Mouse (Mus musculus) kidney, adult 8-10 months (tissue): Measurements from ENCODE around the gene Banp.

Experiments
- DNase-seq, 2 experiments: peaks; one replicate each; pipeline ENCODE4 v3.0.0; 2022

The Banp gene

GRCm38 (mm10) chr8:121949222-121949800 is at the start of gene Banp:
Gene Banp, plus strand, starts transcription at chr8:121949750.
- DNase-seq, result no peak

GRCm38 (mm10) chr8:121901498-121902236 is 47.9 kb upstream of the Banp start:
- no peak for DNase-seq

GRCm38 (mm10) chr8:121903977-121904376 is 45.6 kb upstream of the Banp start:
- no peak for DNase-seq

GRCm38 (mm10) chr8:121904999-121905398 is 44.6 kb upstream of the Banp start:
- DNase-seq, result no peak

GRCm38 (mm10) chr8:121905420-121905819 is 44.1 kb upstream of the Banp start:
- no peak for DNase-seq

GRCm38 (mm10) chr8:121905864-121906263 is 43.7 kb upstream of the Banp start:
- DNase-seq, result no peak

GRCm38 (mm10) chr8:121906542-121907512 is 42.7 kb upstream of the Banp start:
- no peak for DNase-seq

GRCm38 (mm10) chr8:121907587-121908248 is 41.8 kb upstream of the Banp start, which contains the start of gene Slc7a5:
Gene Slc7a5, minus strand, starts transcription at chr8:121907694.
- peak; percentile 92 to 94 for DNase-seq

- DNase-seq, result no peak
These were observed 41.0 kb upstream of the Banp start for GRCm38 (mm10) chr8:121908378-121909147.

GRCm38 (mm10) chr8:121909148-121909541 is 40.4 kb upstream of the Banp start:
- DNase-seq, result no peak

GRCm38 (mm10) chr8:121909663-121910062 is 39.9 kb upstream of the Banp start:
- peak in 1 of 2 experiments; percentile 78 for DNase-seq

GRCm38 (mm10) chr8:121911400-121911799 is 38.1 kb upstream of the Banp start:
- DNase-seq, result no peak

GRCm38 (mm10) chr8:121911987-121912386 is 37.6 kb upstream of the Banp start:
- DNase-seq, result no peak

- no peak for DNase-seq
These were observed 36.7 kb upstream of the Banp start for GRCm38 (mm10) chr8:121912831-121913230.

GRCm38 (mm10) chr8:121913378-121913777 is 36.2 kb upstream of the Banp start:
- DNase-seq, result no peak

GRCm38 (mm10) chr8:121919158-121919557 is 30.4 kb upstream of the Banp start:
- DNase-seq, result no peak

- no peak for DNase-seq
These were observed 29.8 kb upstream of the Banp start for GRCm38 (mm10) chr8:121919731-121920130.

- no peak for DNase-seq
These were observed 28.0 kb upstream of the Banp start for GRCm38 (mm10) chr8:121921582-121921981.

GRCm38 (mm10) chr8:121922101-121922500 is 27.4 kb upstream of the Banp start:
- peak in 1 of 2 experiments; percentile 18 for DNase-seq

- DNase-seq, result no peak
These were observed 24.9 kb upstream of the Banp start for GRCm38 (mm10) chr8:121924681-121925080.

- peak in 1 of 2 experiments; percentile 81 for DNase-seq
These were observed 23.9 kb upstream of the Banp start for GRCm38 (mm10) chr8:121925624-121926023.

GRCm38 (mm10) chr8:121926266-121926665 is 23.3 kb upstream of the Banp start:
- DNase-seq, result no peak
